Mouse (Mus musculus) granulocyte monocyte progenitor cell, adult 5-6 weeks (primary cell): ENCODE measurements around the gene Txndc17. TPM values are rescaled to one million over a fixed set of nuclear protein-coding genes. Genes with fewer than 3 reads are reported as not detected.

ENCODE experiments used
- ATAC-seq: replicated peaks from 2 replicates; pipeline ENCODE4 v1.8.0; 2016; ENCODE audit warnings: mild to moderate bottlenecking, moderate TSS enrichment, inconsistent platforms; ENCODE audit not compliant: poor library complexity, severe bottlenecking
- total RNA-seq, 2 experiments: library from RNA; stranded (forward) in 1 of 2; stranded (reverse) in 1 of 2; fragments of 200-712, 200-1000 nt in 1 of 2; fragments of >200 nt in 1 of 2; fragmentation: Nextera tagmentation in 1 of 2; gene quantifications; 2 replicates each; pipeline ENCODE4 v1.2.3; 2014 to 2017

Txndc17 gene
- total RNA-seq, 2 experiments from 2014 or later: 36.3 to 151 TPM

- 0 out of 2 replicates have a peak, but pooled peaks have one; percentile 2 for ATAC-seq
These were observed 9.8 kb downstream of the Txndc17 start for GRCm38 (mm10) chr11:72217116-72217515.

DNA sequence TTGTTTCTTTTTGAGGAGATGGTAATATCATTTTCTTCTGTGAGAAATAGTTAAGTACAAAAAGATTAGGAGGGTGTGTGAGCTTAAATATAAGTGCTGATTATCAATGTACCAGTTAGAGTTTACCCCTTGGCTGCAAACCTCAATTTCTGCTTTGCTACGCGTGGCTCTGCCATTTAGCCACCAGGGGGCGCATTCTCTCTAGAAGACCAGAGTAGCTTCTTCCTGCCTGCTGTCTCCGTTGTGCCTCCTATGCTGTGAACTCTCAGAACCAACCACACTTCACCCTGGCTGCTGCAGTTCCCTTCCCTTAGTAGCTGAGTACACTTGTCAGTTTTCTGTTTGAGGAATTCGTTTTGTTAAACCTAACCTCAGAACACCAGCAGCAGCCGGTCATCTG lies 13.9 kb downstream of the Txndc17 start:
- ATAC-seq: peak; percentile 85

- no peak for ATAC-seq
These were observed 16.1 kb downstream of the Txndc17 start for GRCm38 (mm10) chr11:72223414-72223813.

GRCm38 (mm10) chr11:72224865-72225264 lies 17.5 kb downstream of the Txndc17 start:
- ATAC-seq: peak; percentile 85

DNA sequence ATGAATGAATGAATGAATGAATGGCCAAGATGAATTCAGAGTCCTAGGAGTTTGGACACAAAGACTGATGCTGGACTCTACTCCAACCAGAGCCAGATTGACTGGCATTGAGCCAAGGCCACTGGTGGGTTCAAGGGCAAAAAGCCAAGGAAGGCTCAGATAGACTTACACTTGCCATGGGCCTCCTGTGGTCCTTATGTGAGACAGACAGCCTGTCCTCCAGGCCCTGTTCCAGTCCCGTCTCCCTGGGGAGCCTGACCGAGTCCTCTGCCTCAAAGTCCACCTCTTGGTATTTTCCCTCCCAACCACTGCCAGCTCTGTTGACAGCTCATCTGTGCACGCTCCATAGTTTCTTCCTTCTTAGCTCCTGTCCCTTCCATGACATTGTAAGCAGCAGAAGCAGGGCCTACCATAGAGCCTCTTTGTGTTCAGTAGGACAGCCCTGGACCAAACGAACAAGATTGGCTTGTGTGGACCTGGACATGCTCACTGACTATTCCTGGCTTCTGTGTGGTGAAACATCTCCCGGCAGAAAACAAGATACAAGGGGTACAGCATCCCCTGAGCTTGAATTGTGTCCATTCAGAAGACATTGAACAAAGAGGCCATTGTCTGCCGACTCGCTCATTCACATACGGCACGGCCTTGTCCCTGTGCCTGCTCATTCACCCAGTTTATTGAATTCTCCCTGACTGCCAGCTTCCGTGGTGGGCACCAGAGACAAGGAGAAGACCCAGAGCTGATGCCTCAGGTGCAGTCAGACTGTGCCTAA lies 18.9 kb downstream of the Txndc17 start:
- ATAC-seq: no peak

- ATAC-seq: no peak
These were observed 19.6 kb downstream of the Txndc17 start for GRCm38 (mm10) chr11:72226901-72227300.

- ATAC-seq: no peak
These were observed 21.2 kb downstream of the Txndc17 start for GRCm38 (mm10) chr11:72228513-72228912.

GRCm38 (mm10) chr11:72232068-72232467 lies 24.7 kb downstream of the Txndc17 start:
- ATAC-seq: no peak

DNA sequence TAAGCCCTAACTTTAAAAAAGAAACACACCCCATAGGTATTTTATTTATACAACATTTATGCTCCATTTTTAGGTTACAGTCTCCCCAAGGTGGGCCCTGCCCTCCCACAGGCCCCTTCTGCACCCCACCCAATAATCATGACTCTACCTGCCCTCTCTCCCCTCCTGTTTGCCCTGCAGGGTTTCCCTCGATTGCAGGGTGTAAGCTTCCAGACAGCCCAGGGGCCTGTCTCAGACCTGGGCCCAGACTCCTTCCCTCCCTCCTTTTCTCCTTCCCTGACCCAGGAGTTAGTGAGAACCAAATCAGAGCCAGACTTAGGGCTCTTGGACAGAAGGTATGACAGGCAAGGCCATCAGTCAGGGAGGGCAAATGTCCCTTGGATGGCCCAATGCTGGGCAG lies 25.6 kb downstream of the Txndc17 start:
- ATAC-seq: no peak

GRCm38 (mm10) chr11:72234013-72234412 lies 26.7 kb downstream of the Txndc17 start:
- peak; percentile 52 for ATAC-seq

DNA sequence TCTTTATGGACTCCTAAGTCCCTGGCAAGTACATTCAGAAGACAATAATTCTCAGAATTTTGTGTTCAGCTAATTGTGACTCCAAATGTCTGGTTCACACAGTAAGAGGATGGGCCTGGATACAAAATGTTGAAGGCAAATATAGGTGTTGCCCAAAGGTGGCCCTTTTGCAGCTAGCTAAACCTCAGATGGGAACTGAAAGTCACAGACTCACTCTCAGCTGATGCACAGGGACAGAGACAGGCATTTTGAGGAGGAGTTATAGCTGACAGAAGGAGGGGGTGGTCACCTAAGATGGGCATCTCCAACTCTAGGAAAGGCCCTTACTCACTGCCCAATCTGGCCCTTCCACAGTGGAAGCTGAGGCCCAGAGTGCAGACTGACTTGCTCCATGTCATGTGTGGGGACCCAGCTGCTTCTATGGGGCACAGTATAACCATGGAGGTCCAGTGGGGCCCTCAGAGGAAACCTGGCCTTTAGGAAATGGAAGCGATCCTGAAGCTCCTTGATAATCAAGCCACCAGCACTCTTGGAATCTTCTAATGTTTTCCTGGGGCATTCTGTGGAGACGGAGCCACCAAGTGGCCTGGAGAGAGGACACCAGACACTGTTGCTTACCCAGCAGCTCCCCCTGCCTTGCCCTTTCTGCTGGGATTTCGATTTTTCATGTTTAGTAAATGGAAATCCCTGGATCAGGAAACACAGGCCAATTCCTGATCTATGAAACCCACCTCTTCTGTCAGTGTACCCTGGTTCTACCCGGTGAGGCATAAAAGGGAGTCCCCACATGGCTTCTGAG lies 32.9 kb downstream of the Txndc17 start:
- ATAC-seq: no peak; the same call in 1 of the 2 replicates

- ATAC-seq: no peak
These were observed 37.9 kb downstream of the Txndc17 start for GRCm38 (mm10) chr11:72245196-72245753.

GRCm38 (mm10) chr11:72255629-72256028 lies 48.3 kb downstream of the Txndc17 start:
- ATAC-seq: no peak

DNA sequence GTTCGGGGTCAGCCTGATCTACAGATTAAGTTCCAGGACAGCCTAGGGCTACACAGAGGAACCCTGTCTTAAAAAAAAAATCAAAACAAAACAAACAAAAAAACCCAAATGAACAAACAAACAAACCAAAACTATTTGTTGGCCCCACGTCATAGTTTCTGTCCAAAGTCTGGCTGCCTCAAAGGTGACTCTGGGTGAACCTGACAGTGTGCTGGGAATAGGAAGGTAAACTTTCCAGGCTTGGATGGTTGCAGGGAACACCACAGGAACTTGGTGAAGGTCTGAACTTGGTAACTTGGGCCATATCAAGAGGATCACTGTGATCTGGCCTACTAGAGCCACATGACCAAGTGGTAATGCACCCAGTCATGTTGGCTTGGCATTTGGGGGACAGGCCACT lies 49.1 kb downstream of the Txndc17 start:
- ATAC-seq: no peak

Other genes with a start within 250 kb of the Txndc17 start
- not detected in 2 replicates for gene Aipl1, start 170.0 kb upstream of the Txndc17 start, total RNA-seq (2014; fragmentation: Nextera tagmentation)
- gene Aipl1, start 170.0 kb upstream of the Txndc17 start, total RNA-seq (2017): 0.41 and 1.1 TPM in 2 replicates
- gene Pimreg, start 165.5 kb upstream of the Txndc17 start, total RNA-seq (2014; fragmentation: Nextera tagmentation): 7.5 and 14.4 TPM in 2 replicates
- gene Pimreg, start 165.5 kb upstream of the Txndc17 start, total RNA-seq (2017): 12.4 and 17.0 TPM in 2 replicates
- gene Pitpnm3, start 71.8 kb upstream of the Txndc17 start, total RNA-seq (2014; fragmentation: Nextera tagmentation): not detected in 2 replicates
- not detected in 2 replicates for gene Pitpnm3, start 71.8 kb upstream of the Txndc17 start, total RNA-seq (2017)
- gene Gm43951, start 707 bp upstream of the Txndc17 start, total RNA-seq (2014; fragmentation: Nextera tagmentation): 0.21 TPM in 1 of 2 replicates, not detected in the other
- gene Gm43951, start 707 bp upstream of the Txndc17 start, total RNA-seq (2017): 1.0 and 1.1 TPM in 2 replicates
- gene 4933427D14Rik, start 88 bp upstream of the Txndc17 start, total RNA-seq (2014; fragmentation: Nextera tagmentation): 10.4 and 12.1 TPM in 2 replicates
- gene 4933427D14Rik, start 88 bp upstream of the Txndc17 start, total RNA-seq (2017): 7.2 and 34.4 TPM in 2 replicates
- gene Med31, start 8.0 kb downstream of the Txndc17 start, total RNA-seq (2014; fragmentation: Nextera tagmentation): 12.2 and 12.4 TPM in 2 replicates
- gene Med31, start 8.0 kb downstream of the Txndc17 start, total RNA-seq (2017): 12.7 and 20.9 TPM in 2 replicates
- not detected in 2 replicates for gene Slc13a5, start 59.7 kb downstream of the Txndc17 start, total RNA-seq (2014; fragmentation: Nextera tagmentation)
- not detected in 2 replicates for gene Slc13a5, start 59.7 kb downstream of the Txndc17 start, total RNA-seq (2017)
- gene Xaf1, start 94.1 kb downstream of the Txndc17 start, total RNA-seq (2014; fragmentation: Nextera tagmentation): 3.6 and 8.9 TPM in 2 replicates
- 2.0 and 11.7 TPM in 2 replicates for gene Xaf1, start 94.1 kb downstream of the Txndc17 start, total RNA-seq (2017)
- not detected in 2 replicates for gene Fbxo39, start 106.9 kb downstream of the Txndc17 start, total RNA-seq (2014; fragmentation: Nextera tagmentation)
- gene Fbxo39, start 106.9 kb downstream of the Txndc17 start, total RNA-seq (2017): not detected in 2 replicates
- not detected in 2 replicates for gene Tekt1, start 154.9 kb downstream of the Txndc17 start, total RNA-seq (2014; fragmentation: Nextera tagmentation)
- gene Tekt1, start 154.9 kb downstream of the Txndc17 start, total RNA-seq (2017): 0.15 TPM in 1 of 2 replicates, not detected in the other
- gene Smtnl2, start 204.2 kb downstream of the Txndc17 start, total RNA-seq (2014; fragmentation: Nextera tagmentation): 0.79 and 1.2 TPM in 2 replicates
- gene Smtnl2, start 204.2 kb downstream of the Txndc17 start, total RNA-seq (2017): not detected in 2 replicates
- not detected in 2 replicates for gene Ggt6, start 228.0 kb downstream of the Txndc17 start, total RNA-seq (2014; fragmentation: Nextera tagmentation)
- gene Ggt6, start 228.0 kb downstream of the Txndc17 start, total RNA-seq (2017): not detected in 2 replicates
- gene Mybbp1a, start 233.8 kb downstream of the Txndc17 start, total RNA-seq (2014; fragmentation: Nextera tagmentation): 172 and 173 TPM in 2 replicates
- 132 and 239 TPM in 2 replicates for gene Mybbp1a, start 233.8 kb downstream of the Txndc17 start, total RNA-seq (2017)